Mouse (Mus musculus): ENCODE results near the gene Vps72.

Gene Vps72

DNA sequence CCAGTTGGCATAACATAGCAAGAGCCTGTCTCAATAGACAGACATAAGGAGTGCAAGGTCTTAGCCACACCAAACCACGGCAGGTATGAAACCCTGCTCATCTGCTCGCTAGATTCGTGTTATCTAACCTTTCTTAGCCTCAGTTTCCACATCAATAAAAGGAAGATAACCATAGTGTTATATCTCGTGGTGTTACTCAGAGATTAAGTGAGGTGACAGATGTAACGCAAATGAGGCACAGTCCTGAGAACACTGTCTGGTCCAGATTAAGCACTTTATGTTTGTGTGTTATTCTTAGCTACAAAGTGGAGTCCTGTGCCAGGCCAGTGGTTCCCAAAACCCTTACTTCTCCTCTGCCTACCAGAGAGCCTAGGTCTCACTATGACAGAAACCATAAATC, 54.0 kb downstream of the Vps72 start:
- Histone ChIP-seq H3K27me3 (ENCODE audit: insufficient read depth, low read length) (peaks cover 9% of the 10 kb centered on the region), H3K4me1 (replicated peaks; ENCODE audit: low read depth, low read length) (peaks cover 63% of the 10 kb centered on the region)
- TF ChIP-seq POU5F1 (IDR thresholded peaks at IDR 0.05; ENCODE audit: borderline replicate concordance, low read length), result no peak
- no peak for TF ChIP-seq CTCF (conservative IDR thresholded peaks at IDR 0.05; ENCODE audit: low read length)
- no peak for TF ChIP-seq NANOG (IDR thresholded peaks at IDR 0.05; ENCODE audit: borderline replicate concordance, low read length)

DNA sequence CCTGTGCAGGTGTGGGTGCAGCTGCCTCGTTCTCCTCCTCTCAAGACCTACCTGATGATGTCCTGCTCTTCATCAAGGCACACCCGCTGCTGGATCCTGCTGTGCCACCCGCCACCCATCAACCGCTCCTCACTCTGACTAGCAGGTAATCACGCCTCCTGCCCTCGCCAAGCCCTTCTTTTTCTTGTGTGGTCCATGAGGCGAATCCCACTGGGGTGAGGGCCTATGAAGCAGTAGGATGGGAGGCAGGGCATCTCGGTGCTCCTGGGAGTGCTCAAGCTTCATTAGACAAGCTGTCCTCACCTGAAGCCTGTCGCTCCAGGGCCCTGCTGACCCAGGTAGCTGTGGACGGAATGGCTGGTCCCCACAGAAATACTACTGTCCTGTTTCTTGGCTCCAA, 59.2 kb downstream of the Vps72 start:
- H3K36me3 ChIP-seq (ENCODE audit: insufficient read depth, low read length), result peaks cover 68% of the 10 kb centered on the region
- peaks cover 44% of the 10 kb centered on the region for H3K27me3 ChIP-seq (ENCODE audit: insufficient read depth, low read length)
- no peak for TF ChIP-seq CTCF (conservative IDR thresholded peaks at IDR 0.05; ENCODE audit: low read length)
- TF ChIP-seq POU5F1 (IDR thresholded peaks at IDR 0.05; ENCODE audit: borderline replicate concordance, low read length), result no peak
- no peak for TF ChIP-seq NANOG (IDR thresholded peaks at IDR 0.05; ENCODE audit: borderline replicate concordance, low read length)
- no peaks in the 10 kb centered on the region for H3K9me3 ChIP-seq (ENCODE audit: low read length)
- no peak overlapping the region for H3K4me3 ChIP-seq (replicated peaks; ENCODE audit: low read length)
- H3K4me1 ChIP-seq (replicated peaks; ENCODE audit: low read depth, low read length), result peaks cover 34% of the 10 kb centered on the region

More for the DNA sequence above, 54.0 kb downstream of the Vps72 start:
- Histone ChIP-seq H3K9me3 (ENCODE audit: low read length) (no peaks in the 10 kb centered on the region), H3K4me3 (replicated peaks; ENCODE audit: low read length) (no peak overlapping the region), H3K36me3 (ENCODE audit: insufficient read depth, low read length) (peaks cover 51% of the 10 kb centered on the region)

DNA sequence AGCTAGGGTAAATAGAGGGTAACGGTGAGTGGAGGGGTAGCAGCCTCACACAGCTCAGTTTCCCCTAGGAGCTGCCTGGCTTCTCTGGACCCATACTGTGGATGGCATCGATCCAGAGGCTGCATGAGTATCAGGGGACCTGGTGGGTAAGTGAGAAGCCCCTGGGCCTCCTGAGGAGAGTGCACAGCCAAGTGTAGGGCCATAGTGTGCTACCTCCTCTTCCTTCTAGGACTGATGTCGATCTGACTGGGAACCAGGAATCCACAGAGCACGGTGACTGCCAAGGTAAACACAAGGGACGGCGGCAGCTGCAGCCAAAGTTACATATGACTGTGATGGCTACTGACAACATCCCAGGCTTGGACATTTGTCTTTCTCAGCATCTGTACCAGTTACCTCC, 60.3 kb downstream of the Vps72 start:
- Histone ChIP-seq H3K4me1 (replicated peaks; ENCODE audit: low read depth, low read length) (peaks cover 40% of the 10 kb centered on the region), H3K9me3 (ENCODE audit: low read length) (no peaks in the 10 kb centered on the region), H3K36me3 (ENCODE audit: insufficient read depth, low read length) (peaks cover 58% of the 10 kb centered on the region), H3K27me3 (ENCODE audit: insufficient read depth, low read length) (peaks cover 46% of the 10 kb centered on the region), H3K4me3 (replicated peaks; ENCODE audit: low read length) (no peak overlapping the region)
- TF ChIP-seq CTCF (conservative IDR thresholded peaks at IDR 0.05; ENCODE audit: low read length) (no peak), NANOG (IDR thresholded peaks at IDR 0.05; ENCODE audit: borderline replicate concordance, low read length) (no peak)

All from E14TG2a.4 (cell line).